19 mouse cellular contexts compared by ENCODE assay signal in the genomic region with DNA sequence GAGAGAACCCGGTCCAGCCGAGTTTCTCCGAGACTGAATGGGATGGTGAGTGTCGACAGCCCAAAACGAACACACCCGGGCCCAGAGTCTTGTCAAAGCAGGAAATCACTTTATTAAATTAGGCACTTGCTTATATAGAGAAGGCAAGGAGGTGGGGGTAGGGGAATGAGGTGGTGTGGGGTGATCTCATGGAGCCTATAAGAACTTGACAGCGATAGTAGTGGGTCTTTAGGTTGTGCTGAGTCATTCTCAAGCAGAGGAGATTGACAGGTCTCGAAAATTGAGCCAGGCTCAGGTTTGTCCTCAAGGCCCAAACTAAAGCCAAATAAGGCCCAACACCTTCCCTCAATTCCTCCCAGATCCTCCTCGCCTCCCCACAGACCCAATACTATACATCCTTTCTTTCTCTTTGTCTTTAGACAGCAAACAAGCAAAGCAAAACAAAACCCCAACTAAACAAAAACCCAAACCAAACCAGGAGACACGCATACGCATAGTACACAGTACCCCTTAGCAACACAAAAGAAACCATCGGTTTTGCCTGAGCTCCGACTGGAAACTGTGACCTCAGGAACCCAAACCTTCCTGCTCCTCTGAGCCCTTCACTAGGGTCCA. TPM values are rescaled to one million over a fixed set of nuclear protein-coding genes. Genes with fewer than 3 reads are reported as not detected.
"Had no signal": no experiment of that assay in that cellular context is flagged by ENCODE, and none has a peak within 500 bp of the region (broad histone marks: within the 10 kb centered on the region; RNA-seq: fewer than 3 reads in every experiment).

No protein-coding gene starts in this region.

- H3K27me3 ChIP-seq: limb, embryonic 15.5 days; liver, embryonic 12.5 days; megakaryocyte, embryonic 14.5 days; midbrain, embryonic 15.5 days; neural tube, embryonic 12.5 days had no signal

- H3K27ac ChIP-seq: kidney, postnatal 0 days; limb, embryonic 15.5 days; liver, embryonic 12.5 days; midbrain, embryonic 15.5 days; neural tube, embryonic 12.5 days; stomach, postnatal 0 days had no signal

- H3K4me3 ChIP-seq: limb, embryonic 15.5 days; liver, embryonic 12.5 days; megakaryocyte, embryonic 14.5 days; midbrain, embryonic 15.5 days; neural tube, embryonic 12.5 days had no signal

- H3K4me1 ChIP-seq: limb, embryonic 15.5 days; liver, embryonic 12.5 days; midbrain, embryonic 15.5 days; neural tube, embryonic 12.5 days had no signal

- H3K36me3 ChIP-seq: limb, embryonic 15.5 days; midbrain, embryonic 15.5 days; neural tube, embryonic 12.5 days had no signal

- H3K9me3 ChIP-seq: limb, embryonic 15.5 days; liver, embryonic 12.5 days; megakaryocyte, embryonic 14.5 days; midbrain, embryonic 15.5 days; neural tube, embryonic 12.5 days had no signal

- DNase-seq: kidney, adult 9 months; kidney, postnatal 4 days; lung, embryonic 14.5 days; lung, postnatal 10 days; lung, postnatal 4 days; right cerebral cortex, adult 18-20 months; thymus, postnatal 4 days had no signal

- H3K9ac ChIP-seq: limb, embryonic 15.5 days; liver, embryonic 12.5 days; lung, embryonic 14.5 days; midbrain, embryonic 15.5 days; neural tube, embryonic 12.5 days had no signal

RNA-seq across cellular contexts. Expression of a gene that starts 12.4 kb away (rescaled TPM):
- total RNA-seq: layer of hippocampus, postnatal 14 days; left cerebral cortex, postnatal 25 days; monocyte, adult 5-6 weeks; neutrophil, adult 5-6 weeks had no signal
- polyA plus RNA-seq: lung, embryonic 14.5 days; midbrain, embryonic 11.5 days; midbrain, embryonic 15.5 days; neural tube, embryonic 12.5 days had no signal

RNA-seq across cellular contexts. Expression of a gene that starts 45.8 kb away (rescaled TPM):
- total RNA-seq: monocyte, adult 5-6 weeks; neutrophil, adult 5-6 weeks had no signal
